Mouse (Mus musculus) testis, adult 2 months (tissue): Measurements from ENCODE around the gene Ethe1.

ENCODE experiments used
- CTCF ChIP-seq: fragments of 200-500 bp; IDR thresholded peaks from 2 replicates; pipeline ENCODE4 v1.5.1; 2012; ENCODE audit warnings: low read depth, mild to moderate bottlenecking, inconsistent platforms, low read length, moderate library complexity; ENCODE audit not compliant: control insufficient read depth, insufficient read depth, insufficient replicate concordance
- POLR2A ChIP-seq: fragments of 200-500 bp; IDR thresholded peaks from 2 replicates; pipeline ENCODE4 v1.6.1; 2012; ENCODE audit warnings: low read depth, mild to moderate bottlenecking, inconsistent platforms, low read length, moderate library complexity; ENCODE audit not compliant: control insufficient read depth

- TF ChIP-seq POLR2A (no peak), CTCF (no peak)
Observed at GRCm38 (mm10) chr7:24605561-24605960, 18.2 kb downstream of the Ethe1 start.
